Comparison of ENCODE assay signal across 17 mouse cellular contexts in the genomic region with DNA sequence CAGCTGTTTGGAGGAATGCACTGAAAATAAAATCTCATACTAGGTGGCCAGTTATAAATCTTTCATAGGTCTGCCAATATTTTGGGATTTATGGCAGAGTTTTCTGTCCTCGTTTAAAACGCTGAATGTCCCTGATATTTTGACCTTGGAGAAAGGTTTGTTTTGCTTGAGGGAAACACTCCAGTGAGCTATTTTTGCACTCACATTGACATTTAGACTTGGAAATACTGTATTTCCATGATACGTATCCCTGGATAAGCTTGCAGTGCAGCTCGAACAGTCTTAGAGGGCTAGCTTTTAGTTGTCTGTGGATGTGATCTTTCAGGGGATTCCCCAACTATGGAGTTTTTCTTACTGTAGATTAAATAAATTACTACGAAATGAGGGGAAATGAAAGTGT.
"Had no signal": no experiment of that assay in that cellular context is flagged by ENCODE, and none has a peak within 500 bp of the region (broad histone marks: within the 10 kb centered on the region; RNA-seq: fewer than 3 reads in every experiment).

No protein-coding gene starts in this region.

- H3K4me1 ChIP-seq: neural tube, embryonic 12.5 days; neural tube, embryonic 13.5 days; neural tube, embryonic 15.5 days; stomach, embryonic 15.5 days had no signal

- H3K4me3 ChIP-seq: neural tube, embryonic 12.5 days; neural tube, embryonic 13.5 days; neural tube, embryonic 15.5 days; stomach, embryonic 15.5 days had no signal

- DNase-seq: retina, postnatal 1 day; right cerebral cortex, adult 18-20 months; right cerebral cortex, postnatal 14 days; right cerebral cortex, postnatal 25 days; right cerebral cortex, postnatal 4 days; spleen, adult 18-20 months; thymus, adult 18-20 months; thymus, adult 2 months; thymus, postnatal 14 days; thymus, postnatal 25 days; thymus, postnatal 36 days; thymus, postnatal 4 days had no signal

- H3K9me3 ChIP-seq: neural tube, embryonic 12.5 days; neural tube, embryonic 13.5 days; neural tube, embryonic 15.5 days; stomach, embryonic 15.5 days had no signal

- H3K9ac ChIP-seq: neural tube, embryonic 12.5 days; neural tube, embryonic 13.5 days; neural tube, embryonic 15.5 days; stomach, embryonic 15.5 days had no signal

- H3K4me2 ChIP-seq: neural tube, embryonic 12.5 days; neural tube, embryonic 13.5 days; neural tube, embryonic 15.5 days; stomach, embryonic 15.5 days had no signal

- H3K27me3 ChIP-seq: neural tube, embryonic 12.5 days; neural tube, embryonic 13.5 days; neural tube, embryonic 15.5 days; stomach, embryonic 15.5 days had no signal

- H3K27ac ChIP-seq: neural tube, embryonic 12.5 days; neural tube, embryonic 13.5 days; neural tube, embryonic 15.5 days; stomach, embryonic 15.5 days; stomach, postnatal 0 days had no signal

- H3K36me3 ChIP-seq: neural tube, embryonic 12.5 days; neural tube, embryonic 13.5 days; neural tube, embryonic 15.5 days; stomach, embryonic 15.5 days had no signal
